Mouse (Mus musculus): ENCODE data around the gene Npl.

- no peak for TF ChIP-seq CTCF (IDR thresholded peaks at IDR 0.05; ENCODE audit: low read depth, low read length)
- no peak for TF ChIP-seq POLR2A (IDR thresholded peaks at IDR 0.05; ENCODE audit: borderline replicate concordance, low read depth, low read length)
Observed at GRCm38 (mm10) chr1:153500030-153500429, 49.8 kb downstream of the Npl start.

Data from bone marrow macrophage, adult 2 months (primary cell).